13 mouse cellular contexts compared by ENCODE assay signal in the genomic region with DNA sequence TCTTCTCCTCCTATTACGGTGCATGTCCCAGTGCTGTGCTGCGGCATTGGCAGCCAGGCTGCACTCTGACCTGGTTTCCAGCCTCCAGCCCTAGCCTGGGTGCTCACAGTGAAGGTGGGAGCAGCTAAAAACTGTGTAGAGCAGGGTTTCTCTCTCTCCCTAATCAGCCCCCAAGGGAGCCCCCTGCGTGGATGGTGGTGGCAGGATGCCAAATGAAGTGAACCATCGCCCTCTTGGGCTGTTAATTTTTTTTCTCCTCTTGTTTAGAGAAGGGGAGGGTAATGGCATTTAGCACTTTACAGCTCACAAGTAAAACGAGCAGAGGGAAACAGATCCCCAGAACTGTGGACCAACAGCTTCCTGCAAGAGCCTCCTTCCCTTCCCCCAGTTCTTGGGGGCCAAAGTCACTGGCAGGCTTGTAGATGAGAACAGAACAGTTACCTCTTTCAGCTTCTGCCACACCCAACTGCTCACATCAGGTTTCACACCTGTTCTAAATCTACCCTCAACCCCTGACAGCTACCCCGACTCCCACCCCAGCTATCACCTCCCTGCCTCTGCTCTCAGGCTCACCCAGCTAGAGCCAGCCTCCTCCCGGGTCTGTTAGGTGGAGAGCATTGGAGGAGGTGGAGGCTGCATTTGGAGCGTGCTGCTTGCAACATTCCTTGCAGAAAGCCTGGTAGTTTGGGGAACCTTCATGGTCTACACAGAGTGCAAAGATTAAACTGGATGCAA. TPM values are rescaled to one million over a fixed set of nuclear protein-coding genes. Genes with fewer than 3 reads are reported as not detected.
DNase-seq lines count a peak whose midpoint lies in the region; ATAC-seq and TF ChIP-seq lines count a peak whose summit lies in the region.
"Had no signal": no experiment of that assay in that cellular context is flagged by ENCODE, and none has a peak within 500 bp of the region (broad histone marks: within the 10 kb centered on the region; RNA-seq: fewer than 3 reads in every experiment).

No protein-coding gene starts in this region.

- H3K27ac ChIP-seq in forebrain, embryonic 14.5 days (ENCODE audit: low read depth, low read length): no peak overlapping the region
- H3K27ac ChIP-seq in forebrain, postnatal 0 days (ENCODE audit: low read depth, low read length): no peak overlapping the region
- H3K27ac ChIP-seq in lung, embryonic 16.5 days (ENCODE audit: low read length): no peak overlapping the region; the same call in 1 of the 2 replicates
- H3K27ac ChIP-seq in stomach, embryonic 14.5 days (ENCODE audit: low read length): peak overlapping the region; percentile 71; the same call in 1 of the 2 replicates

- 40% methylated on average over 8 of the region's 8 CpGs for WGBS in forebrain, embryonic 14.5 days
- WGBS in forebrain, postnatal 0 days: 40% methylated on average over 8 of the region's 8 CpGs
- 8% methylated on average over 8 of the region's 8 CpGs for whole genome bisulfite sequencing in lung, embryonic 16.5 days
- WGBS in stomach, embryonic 14.5 days: 7% methylated on average over 8 of the region's 8 CpGs

- no peak for ATAC-seq in forebrain, embryonic 14.5 days
- no peak for ATAC-seq in forebrain, postnatal 0 days
- ATAC-seq in lung, embryonic 16.5 days (ENCODE audit: low read depth): peak; percentile 64
- ATAC-seq in stomach, embryonic 14.5 days (ENCODE audit: insufficient number of reproducible peaks, insufficient read depth, low FRiP score, low read depth): peak; percentile 54; the same call in 1 of the 2 replicates

- TF ChIP-seq CTCF in forebrain, postnatal 0 days (IDR thresholded peaks at IDR 0.05; ENCODE audit: low read depth): no peak

- no peak overlapping the region for H3K4me2 ChIP-seq in forebrain, embryonic 14.5 days (ENCODE audit: low read length)
- H3K4me2 ChIP-seq in forebrain, postnatal 0 days (ENCODE audit: low read depth): no peak overlapping the region
- no peak overlapping the region for H3K4me2 ChIP-seq in lung, embryonic 16.5 days (ENCODE audit: low read depth, low read length)
- no peak overlapping the region; the same call in 1 of the 2 replicates for H3K4me2 ChIP-seq in stomach, embryonic 14.5 days (replicated peaks; ENCODE audit: low read depth, low read length)

- no peaks in the 10 kb centered on the region for H3K4me1 ChIP-seq in forebrain, embryonic 14.5 days (ENCODE audit: control insufficient read depth, insufficient read depth, low read length)
- H3K4me1 ChIP-seq in forebrain, postnatal 0 days (ENCODE audit: insufficient read depth): no peaks in the 10 kb centered on the region
- peaks cover 11% of the 10 kb centered on the region for H3K4me1 ChIP-seq in lung, embryonic 16.5 days (replicated peaks; ENCODE audit: control insufficient read depth, insufficient read depth, low read length)
- H3K4me1 ChIP-seq in stomach, embryonic 14.5 days (ENCODE audit: control insufficient read depth, insufficient read depth, low read length): peaks cover 13% of the 10 kb centered on the region

- peak overlapping the region; percentile 4; the same call in 1 of the 2 replicates for H3K9ac ChIP-seq in forebrain, embryonic 14.5 days (ENCODE audit: low read length)
- no peak overlapping the region for H3K9ac ChIP-seq in forebrain, postnatal 0 days
- no peak overlapping the region for H3K9ac ChIP-seq in lung, embryonic 16.5 days (ENCODE audit: low read length)
- H3K9ac ChIP-seq in stomach, embryonic 14.5 days (replicated peaks; ENCODE audit: low read depth, low read length): no peak overlapping the region

- intact Hi-C loops in left cerebral cortex, postnatal 36 days (cut with DNase I): no loop called here

- H3K4me3 ChIP-seq in forebrain, embryonic 14.5 days (ENCODE audit: low read depth, low read length): no peak overlapping the region
- no peak overlapping the region for H3K4me3 ChIP-seq in forebrain, postnatal 0 days (ENCODE audit: low read depth, low read length)
- no peak overlapping the region for H3K4me3 ChIP-seq in lung, embryonic 16.5 days (ENCODE audit: low read length)
- no peak overlapping the region for H3K4me3 ChIP-seq in stomach, embryonic 14.5 days (ENCODE audit: low read depth, low read length)

- no peaks in the 10 kb centered on the region for H3K36me3 ChIP-seq in forebrain, embryonic 14.5 days (ENCODE audit: control insufficient read depth, insufficient read depth, low read length)
- no peaks in the 10 kb centered on the region for H3K36me3 ChIP-seq in forebrain, postnatal 0 days (ENCODE audit: insufficient read depth)
- H3K36me3 ChIP-seq in lung, embryonic 16.5 days (ENCODE audit: control insufficient read depth, insufficient read depth, low read length): no peaks in the 10 kb centered on the region
- H3K36me3 ChIP-seq in stomach, embryonic 14.5 days (ENCODE audit: control insufficient read depth, insufficient read depth, low read length): no peaks in the 10 kb centered on the region

- H3K27me3 ChIP-seq in forebrain, embryonic 14.5 days (replicated peaks; ENCODE audit: control insufficient read depth, insufficient read depth, low read length): 0 out of 2 replicates have a peak, but pooled peaks cover 3% of the 10 kb centered on the region
- no peaks in the 10 kb centered on the region for H3K27me3 ChIP-seq in forebrain, postnatal 0 days (ENCODE audit: insufficient read depth, low read length)
- H3K27me3 ChIP-seq in lung, embryonic 16.5 days (ENCODE audit: control insufficient read depth, insufficient read depth, low read depth, low read length): no peaks in the 10 kb centered on the region; the same call in 1 of the 2 replicates
- H3K27me3 ChIP-seq in stomach, embryonic 14.5 days (ENCODE audit: control insufficient read depth, insufficient read depth, low read length): no peaks in the 10 kb centered on the region

- no peaks in the 10 kb centered on the region for H3K9me3 ChIP-seq in forebrain, embryonic 14.5 days (replicated peaks; ENCODE audit: control insufficient read depth, low read length)
- no peaks in the 10 kb centered on the region for H3K9me3 ChIP-seq in forebrain, postnatal 0 days (ENCODE audit: low read length)
- H3K9me3 ChIP-seq in lung, embryonic 16.5 days (ENCODE audit: control insufficient read depth, low read length): no peaks in the 10 kb centered on the region
- H3K9me3 ChIP-seq in stomach, embryonic 14.5 days (ENCODE audit: control insufficient read depth, low read depth, low read length): no peaks in the 10 kb centered on the region

- DNase-seq in forebrain, embryonic 14.5 days (ENCODE audit: low spot score): no peak
- DNase-seq in forebrain, postnatal 0 days: no peak
- DNase-seq in lung, postnatal 14 days: no peak
- peak; percentile 65 for DNase-seq in kidney, postnatal 14 days
- no peak for DNase-seq in left cerebral cortex, postnatal 36 days (ENCODE audit: low spot score in 2 of 2)
- no peak for DNase-seq in spleen, postnatal 10 days (ENCODE audit: low spot score in 2 of 2)
- DNase-seq: cerebellum, adult 9-10 months; liver had no signal

RNA-seq across cellular contexts. Expression of gene Pars2, which starts 7.2 kb away (rescaled TPM):
- 11.7 and 12.7 TPM in 2 replicates for polyA plus RNA-seq in forebrain, embryonic 14.5 days (2014; fragmentation: Nextera tagmentation; extraction: Ambion mirVana)
- total RNA-seq in forebrain, postnatal 0 days (2014; rRNA removed): 13.2 and 13.6 TPM in 2 replicates
- 9.2 and 9.9 TPM in 2 replicates for polyA plus RNA-seq in forebrain, postnatal 0 days (2015; fragmentation: Nextera tagmentation; extraction: Ambion mirVana)
- polyA plus RNA-seq in lung, embryonic 16.5 days (2015; fragmentation: Nextera tagmentation; extraction: Ambion mirVana): 12.2 and 13.2 TPM in 2 replicates
- 14.5 and 15.1 TPM in 2 replicates for polyA plus RNA-seq in stomach, embryonic 14.5 days (2014; fragmentation: Nextera tagmentation; extraction: Ambion mirVana)
- 1 to 10 TPM; 5.6 to 5.8 TPM for total RNA-seq in left cerebral cortex, postnatal 36 days (2021)

RNA-seq across cellular contexts. Expression of gene Ttc22, which starts 21.4 kb away (rescaled TPM):
- 0.46 and 0.53 TPM in 2 replicates for polyA plus RNA-seq in forebrain, embryonic 14.5 days (2014; fragmentation: Nextera tagmentation; extraction: Ambion mirVana)
- 2.5 TPM in 2 replicates for total RNA-seq in forebrain, postnatal 0 days (2014; rRNA removed)
- polyA plus RNA-seq in forebrain, postnatal 0 days (2015; fragmentation: Nextera tagmentation; extraction: Ambion mirVana): 1.2 and 1.6 TPM in 2 replicates
- 1.2 and 1.8 TPM in 2 replicates for polyA plus RNA-seq in lung, embryonic 16.5 days (2015; fragmentation: Nextera tagmentation; extraction: Ambion mirVana)
- polyA plus RNA-seq in stomach, embryonic 14.5 days (2014; fragmentation: Nextera tagmentation; extraction: Ambion mirVana): 2.7 and 3.7 TPM in 2 replicates
- total RNA-seq in left cerebral cortex, postnatal 36 days (2021): 1 to 10 TPM; 1.0 to 1.7 TPM
- total RNA-seq: megakaryocyte-erythroid progenitor cell, adult 5-6 weeks had no signal

RNA-seq across cellular contexts. Expression of gene Lexm, which starts 26.6 kb away (rescaled TPM):
- not detected in 2 replicates for polyA plus RNA-seq in forebrain, embryonic 14.5 days (2014; fragmentation: Nextera tagmentation; extraction: Ambion mirVana)
- not detected in 2 replicates for total RNA-seq in forebrain, postnatal 0 days (2014; rRNA removed)
- 0.09 TPM in 1 of 2 replicates, not detected in the other for polyA plus RNA-seq in forebrain, postnatal 0 days (2015; fragmentation: Nextera tagmentation; extraction: Ambion mirVana)
- polyA plus RNA-seq in lung, embryonic 16.5 days (2015; fragmentation: Nextera tagmentation; extraction: Ambion mirVana): not detected in 2 replicates
- polyA plus RNA-seq in stomach, embryonic 14.5 days (2014; fragmentation: Nextera tagmentation; extraction: Ambion mirVana): not detected in 2 replicates
- total RNA-seq in left cerebral cortex, postnatal 36 days (2021): not detected
- total RNA-seq: megakaryocyte-erythroid progenitor cell, adult 5-6 weeks had no signal
- polyA plus RNA-seq: heart, postnatal 0 days; spleen, adult 2 months had no signal

RNA-seq across cellular contexts. Expression of gene Ttc4, which starts 35.1 kb away (rescaled TPM):
- polyA plus RNA-seq in forebrain, embryonic 14.5 days (2014; fragmentation: Nextera tagmentation; extraction: Ambion mirVana): 106 and 107 TPM in 2 replicates
- total RNA-seq in forebrain, postnatal 0 days (2014; rRNA removed): 108 and 114 TPM in 2 replicates
- polyA plus RNA-seq in forebrain, postnatal 0 days (2015; fragmentation: Nextera tagmentation; extraction: Ambion mirVana): 78.2 and 89.1 TPM in 2 replicates
- 89.7 and 92.3 TPM in 2 replicates for polyA plus RNA-seq in lung, embryonic 16.5 days (2015; fragmentation: Nextera tagmentation; extraction: Ambion mirVana)
- polyA plus RNA-seq in stomach, embryonic 14.5 days (2014; fragmentation: Nextera tagmentation; extraction: Ambion mirVana): 79.5 and 80.4 TPM in 2 replicates
- total RNA-seq in left cerebral cortex, postnatal 36 days (2021): 10 to 100 TPM; 40.4 to 47.7 TPM

Comparison
In these comparisons a context has a peak if more than half of its experiments do, and no peak if none do; other contexts are left out.
1. ATAC-seq: peak in lung, embryonic 16.5 days (single experiment) and stomach, embryonic 14.5 days (single experiment); none in forebrain, embryonic 14.5 days (single experiment) and forebrain, postnatal 0 days (single experiment).